Mouse (Mus musculus) stomach, postnatal 0 days (tissue): ENCODE data around the gene Narfl.

Experiments used
- CTCF ChIP-seq: IDR thresholded peaks from 2 replicates; pipeline ENCODE4 v1.5.1; 2016; ENCODE audit warnings: antibody characterized with exemption, low read depth, mild to moderate bottlenecking, moderate library complexity
- EP300 ChIP-seq: optimal IDR thresholded peaks from 2 replicates; pipeline ENCODE3; 2016; ENCODE audit warnings: antibody characterized with exemption

DNA sequence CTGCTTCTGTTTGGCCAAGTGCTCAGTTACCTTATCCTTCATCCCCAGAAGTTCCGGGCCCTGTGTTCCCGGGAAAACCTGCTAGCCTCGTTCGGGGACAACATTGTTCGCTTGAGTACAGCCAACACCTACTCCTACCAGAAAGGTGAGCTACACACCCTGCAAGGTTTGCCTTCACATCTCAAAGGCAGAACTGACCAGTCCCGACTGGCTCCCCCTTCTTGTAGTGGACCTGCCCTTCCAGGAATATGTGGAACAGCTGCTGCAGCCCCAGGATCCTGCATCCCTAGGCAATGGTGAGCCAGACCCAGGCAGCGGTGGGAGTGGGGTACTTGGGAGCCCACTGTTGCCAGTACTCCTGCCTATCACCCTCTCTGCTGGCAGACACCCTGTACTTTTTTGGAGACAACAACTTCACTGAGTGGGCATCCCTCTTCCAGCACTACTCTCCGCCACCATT, 56.0 kb downstream of the Narfl start:
- TF ChIP-seq CTCF (no peak), EP300 (no peak)
